In genomic region chr12:45067047-45067685, GRCm38 (mm10) we compare ENCODE assay signal across 9 mouse cellular contexts. TPM values are rescaled to one million over a fixed set of nuclear protein-coding genes. Genes with fewer than 3 reads are reported as not detected.
DNase-seq lines count a peak whose midpoint lies in the region; ATAC-seq lines count a peak whose summit lies in the region.
"Had no signal": no experiment of that assay in that cellular context is flagged by ENCODE, and none has a peak within 500 bp of the region (broad histone marks: within the 10 kb centered on the region; RNA-seq: fewer than 3 reads in every experiment).

No protein-coding gene starts in this region.

- H3K27me3 ChIP-seq in kidney, embryonic 14.5 days (ENCODE audit: control insufficient read depth, insufficient read depth, low read length), result no peaks in the 10 kb centered on the region
- no peaks in the 10 kb centered on the region for H3K27me3 ChIP-seq in heart, embryonic 11.5 days (ENCODE audit: control insufficient read depth, insufficient read depth, low read length)
- H3K27me3 ChIP-seq in limb, embryonic 13.5 days, result peaks cover 1% of the 10 kb centered on the region; the same call in 1 of the 2 replicates

- H3K36me3 ChIP-seq in kidney, embryonic 14.5 days (ENCODE audit: control insufficient read depth, insufficient read depth, low read length), result no peaks in the 10 kb centered on the region
- no peaks in the 10 kb centered on the region for H3K36me3 ChIP-seq in heart, embryonic 11.5 days (ENCODE audit: control insufficient read depth, insufficient read depth, low read length)
- H3K36me3 ChIP-seq in limb, embryonic 13.5 days, result no peaks in the 10 kb centered on the region
- H3K36me3 ChIP-seq: G1E had no signal

- H3K9me3 ChIP-seq in kidney, embryonic 14.5 days (ENCODE audit: control insufficient read depth, low read length), result no peaks in the 10 kb centered on the region
- H3K9me3 ChIP-seq in heart, embryonic 11.5 days (replicated peaks; ENCODE audit: control insufficient read depth, low read length), result no peaks in the 10 kb centered on the region
- H3K9me3 ChIP-seq in limb, embryonic 13.5 days, result no peaks in the 10 kb centered on the region

- H3K9ac ChIP-seq in kidney, embryonic 14.5 days (ENCODE audit: low read depth, low read length), result no peak overlapping the region
- no peak overlapping the region for H3K9ac ChIP-seq in heart, embryonic 11.5 days (ENCODE audit: low read depth, low read length)
- 0 out of 2 replicates have a peak overlapping the region, but pooled peaks have one; percentile 31 for H3K9ac ChIP-seq in limb, embryonic 13.5 days

- H3K4me1 ChIP-seq in kidney, embryonic 14.5 days (ENCODE audit: control insufficient read depth, insufficient read depth, low read length), result peaks cover 15% of the 10 kb centered on the region
- peaks cover 19% of the 10 kb centered on the region for H3K4me1 ChIP-seq in heart, embryonic 11.5 days (ENCODE audit: control insufficient read depth, insufficient read depth, low read length)
- peaks cover 37% of the 10 kb centered on the region for H3K4me1 ChIP-seq in limb, embryonic 13.5 days

- H3K4me3 ChIP-seq in kidney, embryonic 14.5 days (ENCODE audit: low read length), result no peak overlapping the region
- no peak overlapping the region for H3K4me3 ChIP-seq in heart, embryonic 11.5 days (ENCODE audit: low read depth, low read length)
- peak overlapping the region; percentile 1; the same call in 1 of the 2 replicates for H3K4me3 ChIP-seq in limb, embryonic 13.5 days

- H3K4me2 ChIP-seq in kidney, embryonic 14.5 days (replicated peaks; ENCODE audit: low read depth, low read length), result 0 out of 2 replicates have a peak overlapping the region, but pooled peaks have one; percentile 20
- peak overlapping the region; percentile 25 for H3K4me2 ChIP-seq in heart, embryonic 11.5 days
- peak overlapping the region; percentile 56 for H3K4me2 ChIP-seq in limb, embryonic 13.5 days (replicated peaks)

- 28% methylated on average over 11 of the region's 11 CpGs for WGBS in kidney, embryonic 14.5 days
- 23% methylated on average over 11 of the region's 11 CpGs for WGBS in heart, embryonic 11.5 days (ENCODE audit: insufficient replicate concordance)
- 19% methylated on average over 11 of the region's 11 CpGs for whole genome bisulfite sequencing in limb, embryonic 13.5 days

- peak; percentile 14; the same call in 1 of the 2 replicates for ATAC-seq in kidney, embryonic 14.5 days (ENCODE audit: low FRiP score, low TSS enrichment)
- ATAC-seq in heart, embryonic 11.5 days (replicated peaks; ENCODE audit: insufficient number of reproducible peaks, low FRiP score, low TSS enrichment), result no peak
- ATAC-seq in limb, embryonic 13.5 days (ENCODE audit: low FRiP score, low read depth), result peak; percentile 55
- no peak for ATAC-seq in erythroblast, adult 5-6 weeks (replicated peaks; ENCODE audit: low FRiP score, poor library complexity, severe bottlenecking)

- no peak for DNase-seq in kidney, postnatal 36 days
- DNase-seq in right cerebral cortex, postnatal 10 days (ENCODE audit: low spot score in 2 of 2), result peak; percentile 49 to 58
- DNase-seq in adrenal gland, postnatal 4 days (ENCODE audit: low spot score in 2 of 2), result no peak
- no peak for DNase-seq in MN1 (ENCODE audit: low spot score)

- H3K27ac ChIP-seq in kidney, embryonic 14.5 days (ENCODE audit: low read depth, low read length), result no peak overlapping the region
- H3K27ac ChIP-seq in heart, embryonic 11.5 days (ENCODE audit: low read depth, low read length), result no peak overlapping the region
- H3K27ac ChIP-seq in limb, embryonic 13.5 days, result peak overlapping the region; percentile 61

RNA-seq across cellular contexts. Expression of gene Stxbp6, which starts 7.3 kb away (rescaled TPM):
- polyA plus RNA-seq in kidney, embryonic 14.5 days (2014; fragmentation: Nextera tagmentation; extraction: Ambion mirVana), result 34.1 and 40.7 TPM in 2 replicates
- polyA plus RNA-seq in heart, embryonic 11.5 days (2014; fragmentation: Nextera tagmentation; extraction: Ambion mirVana), result 9.9 and 11.0 TPM in 2 replicates
- polyA plus RNA-seq in limb, embryonic 13.5 days (2015; fragmentation: Nextera tagmentation; extraction: Ambion mirVana), result 17.0 and 20.4 TPM in 2 replicates
- total RNA-seq in adrenal gland, postnatal 4 days (2021), result 10 to 100 TPM; 27.1 to 27.3 TPM
- total RNA-seq in erythroblast, adult 5-6 weeks (2015; ENCODE audit: low replicate concordance), result 1.5 and 19.0 TPM in 2 replicates
- 1.6 and 2.4 TPM in 2 replicates for total RNA-seq in erythroblast, adult 5-6 weeks (2017; ENCODE audit: low replicate concordance)
- polyA plus RNA-seq: G1E had no signal

Comparison
In these comparisons a context has a peak if more than half of its experiments do, and no peak if none do; other contexts are left out.
1. ATAC-seq: peak in kidney, embryonic 14.5 days (single experiment) and limb, embryonic 13.5 days (single experiment); none in heart, embryonic 11.5 days (single experiment) and erythroblast, adult 5-6 weeks (single experiment).
2. DNase-seq: peak in right cerebral cortex, postnatal 10 days (2 of 2); none in kidney, postnatal 36 days (0 of 2), adrenal gland, postnatal 4 days (0 of 2) and MN1 (single experiment).
3. Peak in every context shown above with its lines, with median percentiles within 50 percentile points of each other: H3K4me2 ChIP-seq.